ENCODE assay signal across 20 mouse cellular contexts in genomic region chr1:132647958-132648357, GRCm38 (mm10).
DNase-seq lines count a peak whose midpoint lies in the region; ATAC-seq and TF ChIP-seq lines count a peak whose summit lies in the region.
"Had no signal": no experiment of that assay in that cellular context is flagged by ENCODE, and none has a peak within 500 bp of the region (broad histone marks: within the 10 kb centered on the region; RNA-seq: fewer than 3 reads in every experiment).

No protein-coding gene starts in this region.

- peak overlapping the region; percentile 44 for H3K27ac ChIP-seq in forebrain, embryonic 15.5 days (replicated peaks)
- no peak overlapping the region for H3K27ac ChIP-seq in forebrain, embryonic 10.5 days
- no peak overlapping the region for H3K27ac ChIP-seq in kidney, embryonic 16.5 days (ENCODE audit: low read length)
- no peak overlapping the region for H3K27ac ChIP-seq in stomach, embryonic 15.5 days
- no peak overlapping the region for H3K27ac ChIP-seq in stomach, postnatal 0 days (replicated peaks)
- H3K27ac ChIP-seq: forebrain, embryonic 13.5 days; heart, embryonic 13.5 days; hindbrain, embryonic 15.5 days; liver, embryonic 15.5 days; neural tube, embryonic 15.5 days had no signal

- H3K27me3 ChIP-seq in forebrain, embryonic 15.5 days, result no peaks in the 10 kb centered on the region
- H3K27me3 ChIP-seq in forebrain, embryonic 10.5 days (ENCODE audit: poor library complexity, severe bottlenecking), result no peaks in the 10 kb centered on the region
- no peaks in the 10 kb centered on the region for H3K27me3 ChIP-seq in kidney, embryonic 16.5 days (ENCODE audit: insufficient read depth, low read length)
- H3K27me3 ChIP-seq in stomach, embryonic 15.5 days (replicated peaks), result no peaks in the 10 kb centered on the region
- no peaks in the 10 kb centered on the region for H3K27me3 ChIP-seq in stomach, postnatal 0 days (ENCODE audit: control insufficient read depth, insufficient read depth, low read length)
- H3K27me3 ChIP-seq: forebrain, embryonic 13.5 days; hindbrain, embryonic 15.5 days; liver, embryonic 15.5 days; neural tube, embryonic 15.5 days had no signal

- no peak for TF ChIP-seq CTCF in stomach, postnatal 0 days (IDR thresholded peaks at IDR 0.05; ENCODE audit: low read depth)

- no peak for ATAC-seq in forebrain, embryonic 15.5 days (replicated peaks)
- ATAC-seq in kidney, embryonic 16.5 days (ENCODE audit: low FRiP score, low TSS enrichment), result no peak
- peak; percentile 35; the same call in 1 of the 2 replicates for ATAC-seq in stomach, embryonic 15.5 days (ENCODE audit: insufficient read depth, low FRiP score, low read depth)
- no peak for ATAC-seq in stomach, postnatal 0 days (ENCODE audit: low FRiP score, low TSS enrichment)
- ATAC-seq in activated CD4-positive, CD25-positive, alpha-beta regulatory T cell, adult 4 months, result no peak
- ATAC-seq: forebrain, embryonic 13.5 days; midbrain, embryonic 16.5 days had no signal

- peaks cover 37% of the 10 kb centered on the region for H3K4me1 ChIP-seq in forebrain, embryonic 15.5 days
- H3K4me1 ChIP-seq in forebrain, embryonic 10.5 days, result peaks cover 23% of the 10 kb centered on the region
- no peaks in the 10 kb centered on the region for H3K4me1 ChIP-seq in kidney, embryonic 16.5 days (ENCODE audit: insufficient read depth, low read length)
- 0 out of 2 replicates have a peak, but pooled peaks cover 6% of the 10 kb centered on the region for H3K4me1 ChIP-seq in stomach, embryonic 15.5 days
- H3K4me1 ChIP-seq in stomach, postnatal 0 days (replicated peaks; ENCODE audit: control insufficient read depth, insufficient read depth), result no peaks in the 10 kb centered on the region
- H3K4me1 ChIP-seq: heart, embryonic 13.5 days; liver, embryonic 15.5 days had no signal

- TF ChIP-seq EP300 in stomach, postnatal 0 days (optimal IDR thresholded peaks at IDR 0.05), result no peak

- no peak overlapping the region for H3K9ac ChIP-seq in forebrain, embryonic 15.5 days (replicated peaks)
- no peak overlapping the region for H3K9ac ChIP-seq in kidney, embryonic 16.5 days (replicated peaks; ENCODE audit: low read length)
- H3K9ac ChIP-seq in stomach, embryonic 15.5 days, result no peak overlapping the region
- no peak overlapping the region for H3K9ac ChIP-seq in stomach, postnatal 0 days (ENCODE audit: low read length)
- H3K9ac ChIP-seq: forebrain, embryonic 13.5 days; heart, embryonic 13.5 days; hindbrain, embryonic 15.5 days; liver, embryonic 15.5 days; neural tube, embryonic 15.5 days had no signal

- H3K4me2 ChIP-seq in forebrain, embryonic 15.5 days (replicated peaks), result no peak overlapping the region
- H3K4me2 ChIP-seq in kidney, embryonic 16.5 days (replicated peaks; ENCODE audit: low read depth, low read length), result no peak overlapping the region
- no peak overlapping the region for H3K4me2 ChIP-seq in stomach, embryonic 15.5 days
- H3K4me2 ChIP-seq in stomach, postnatal 0 days (replicated peaks; ENCODE audit: low read depth), result no peak overlapping the region
- H3K4me2 ChIP-seq: forebrain, embryonic 13.5 days; heart, embryonic 13.5 days; hindbrain, embryonic 15.5 days; liver, embryonic 15.5 days; neural tube, embryonic 15.5 days had no signal

- H3K9me3 ChIP-seq in forebrain, embryonic 15.5 days, result no peaks in the 10 kb centered on the region
- no peaks in the 10 kb centered on the region for H3K9me3 ChIP-seq in forebrain, embryonic 10.5 days
- no peaks in the 10 kb centered on the region for H3K9me3 ChIP-seq in kidney, embryonic 16.5 days (ENCODE audit: low read length)
- H3K9me3 ChIP-seq in stomach, embryonic 15.5 days, result no peaks in the 10 kb centered on the region
- no peaks in the 10 kb centered on the region for H3K9me3 ChIP-seq in stomach, postnatal 0 days (ENCODE audit: control insufficient read depth, low read length)
- H3K9me3 ChIP-seq: forebrain, embryonic 13.5 days; heart, embryonic 13.5 days; hindbrain, embryonic 15.5 days; liver, embryonic 15.5 days; neural tube, embryonic 15.5 days had no signal

- DNase-seq in forebrain, embryonic 10.5 days (ENCODE audit: extremely low spot score, low spot score), result no peak
- DNase-seq in kidney, adult 8-10 months, result peak; percentile 40 to 43
- DNase-seq in stomach, postnatal 0 days (ENCODE audit: low spot score), result no peak
- no peak for DNase-seq in thymus, postnatal 25 days
- DNase-seq: adrenal gland, adult 8-10 months; cerebellum, adult 9-11 months; embryo, embryonic 11 days; gastrocnemius, postnatal 14 days; heart, adult 18-20 months; lung, postnatal 14 days had no signal

- H3K36me3 ChIP-seq in forebrain, embryonic 15.5 days, result no peaks in the 10 kb centered on the region
- no peaks in the 10 kb centered on the region for H3K36me3 ChIP-seq in forebrain, embryonic 10.5 days (replicated peaks)
- H3K36me3 ChIP-seq in kidney, embryonic 16.5 days (ENCODE audit: insufficient read depth, low read length), result no peaks in the 10 kb centered on the region
- H3K36me3 ChIP-seq in stomach, embryonic 15.5 days, result no peaks in the 10 kb centered on the region
- H3K36me3 ChIP-seq in stomach, postnatal 0 days (ENCODE audit: control insufficient read depth, insufficient read depth, low read length), result no peaks in the 10 kb centered on the region
- H3K36me3 ChIP-seq: heart, embryonic 13.5 days; hindbrain, embryonic 15.5 days; liver, embryonic 15.5 days; neural tube, embryonic 15.5 days had no signal

- WGBS in forebrain, embryonic 15.5 days, result 71% methylated on average over 6 of the region's 6 CpGs
- WGBS in forebrain, embryonic 10.5 days, result 84% methylated on average over 6 of the region's 6 CpGs
- 56% methylated on average over 6 of the region's 6 CpGs for WGBS in kidney, embryonic 16.5 days
- WGBS in stomach, embryonic 15.5 days, result 37% methylated on average over 6 of the region's 6 CpGs
- 31% methylated on average over 6 of the region's 6 CpGs for WGBS in stomach, postnatal 0 days

- no peak overlapping the region for H3K4me3 ChIP-seq in forebrain, embryonic 15.5 days
- no peak overlapping the region for H3K4me3 ChIP-seq in forebrain, embryonic 10.5 days
- no peak overlapping the region for H3K4me3 ChIP-seq in kidney, embryonic 16.5 days (ENCODE audit: low read length)
- H3K4me3 ChIP-seq in stomach, embryonic 15.5 days (replicated peaks), result no peak overlapping the region
- H3K4me3 ChIP-seq in stomach, postnatal 0 days (ENCODE audit: low read depth, low read length), result no peak overlapping the region
- H3K4me3 ChIP-seq: forebrain, embryonic 13.5 days; heart, embryonic 13.5 days; hindbrain, embryonic 15.5 days; liver, embryonic 15.5 days; neural tube, embryonic 15.5 days had no signal

Comparison
In these comparisons a context has a peak if more than half of its experiments do, and no peak if none do; other contexts are left out.
1. DNase-seq: peak in kidney, adult 8-10 months (2 of 2); none in forebrain, embryonic 10.5 days (single experiment), stomach, postnatal 0 days (single experiment) and thymus, postnatal 25 days (single experiment).